Mouse (Mus musculus) G1E (cell line): ENCODE data around the gene Fermt3. TPM values are rescaled to one million over a fixed set of nuclear protein-coding genes. Genes with fewer than 3 reads are reported as not detected.

Source experiments
- ATAC-seq: 2 replicates; pipeline ENCODE4 v1.8.0; 2016; ENCODE audit warnings: mild to moderate bottlenecking; ENCODE audit not compliant: insufficient number of reproducible peaks, poor library complexity, low FRiP score, severe bottlenecking; ENCODE audit errors: extremely low read depth
- DNase-seq: peaks from one replicate; pipeline ENCODE4 v3.0.0; 2012; ENCODE audit warnings: low spot score
- H3K27me3 ChIP-seq: 2 replicates; pipeline ENCODE4 v1.6.1; 2012; ENCODE audit warnings: mild to moderate bottlenecking, low read length, inconsistent platforms; ENCODE audit not compliant: insufficient read depth
- H3K36me3 ChIP-seq: replicated peaks from 2 replicates; pipeline ENCODE3; 2012; ENCODE audit warnings: mild to moderate bottlenecking, inconsistent platforms
- H3K4me1 ChIP-seq: 2 replicates; pipeline ENCODE4 v1.6.1; 2012; ENCODE audit warnings: low read depth, low read length, inconsistent platforms, mixed read lengths; ENCODE audit not compliant: insufficient read depth
- H3K4me3 ChIP-seq: 2 replicates; pipeline ENCODE4 v1.5.1; 2012; ENCODE audit warnings: low read depth, mild to moderate bottlenecking, inconsistent platforms, low read length, moderate library complexity, mixed read lengths
- H3K9me3 ChIP-seq: replicated peaks from 2 replicates; pipeline ENCODE4 v1.6.1; 2012; ENCODE audit warnings: inconsistent platforms
- CTCF ChIP-seq: IDR thresholded peaks from 2 replicates; pipeline ENCODE4 v1.5.1; 2012; ENCODE audit warnings: low read depth, low read length, inconsistent platforms, mixed read lengths
- GATA1 ChIP-seq: IDR thresholded peaks from 2 replicates; pipeline ENCODE4 v1.6.1; 2012; ENCODE audit warnings: borderline replicate concordance, low read length, inconsistent platforms, mixed read lengths
- GATA2 ChIP-seq: IDR thresholded peaks from 2 replicates; pipeline ENCODE4 v1.6.1; 2012; ENCODE audit warnings: low read depth, low read length, inconsistent platforms, borderline replicate concordance
- POLR2AphosphoS5 ChIP-seq: IDR thresholded peaks from 2 replicates; pipeline ENCODE4 v1.6.1; 2012; ENCODE audit warnings: low read depth, low read length, inconsistent platforms; ENCODE audit not compliant: insufficient replicate concordance
- TAL1 ChIP-seq: conservative IDR thresholded peaks from 2 replicates; pipeline ENCODE4 v1.6.1; 2012; ENCODE audit warnings: low read depth, low read length, inconsistent platforms, mixed read lengths
- polyA plus RNA-seq: library from polyadenylated mRNA; stranded (reverse); fragments of >175 nt; gene quantifications from 2 replicates; pipeline ENCODE4 v1.2.3, GENCODE M21; 2012
- total RNA-seq, 2 experiments: library from RNA; stranded (forward) in 1 of 2; stranded (reverse) in 1 of 2; fragments of 200-1000 nt in 1 of 2; fragments of >200 nt in 1 of 2; fragmentation: Nextera tagmentation in 1 of 2; gene quantifications; 2 replicates each; pipeline ENCODE4 v1.2.3; 2014 to 2017

The Fermt3 gene
- total and polyA plus RNA-seq, 3 experiments = 69.5 to 461 (median 267) TPM

DNA sequence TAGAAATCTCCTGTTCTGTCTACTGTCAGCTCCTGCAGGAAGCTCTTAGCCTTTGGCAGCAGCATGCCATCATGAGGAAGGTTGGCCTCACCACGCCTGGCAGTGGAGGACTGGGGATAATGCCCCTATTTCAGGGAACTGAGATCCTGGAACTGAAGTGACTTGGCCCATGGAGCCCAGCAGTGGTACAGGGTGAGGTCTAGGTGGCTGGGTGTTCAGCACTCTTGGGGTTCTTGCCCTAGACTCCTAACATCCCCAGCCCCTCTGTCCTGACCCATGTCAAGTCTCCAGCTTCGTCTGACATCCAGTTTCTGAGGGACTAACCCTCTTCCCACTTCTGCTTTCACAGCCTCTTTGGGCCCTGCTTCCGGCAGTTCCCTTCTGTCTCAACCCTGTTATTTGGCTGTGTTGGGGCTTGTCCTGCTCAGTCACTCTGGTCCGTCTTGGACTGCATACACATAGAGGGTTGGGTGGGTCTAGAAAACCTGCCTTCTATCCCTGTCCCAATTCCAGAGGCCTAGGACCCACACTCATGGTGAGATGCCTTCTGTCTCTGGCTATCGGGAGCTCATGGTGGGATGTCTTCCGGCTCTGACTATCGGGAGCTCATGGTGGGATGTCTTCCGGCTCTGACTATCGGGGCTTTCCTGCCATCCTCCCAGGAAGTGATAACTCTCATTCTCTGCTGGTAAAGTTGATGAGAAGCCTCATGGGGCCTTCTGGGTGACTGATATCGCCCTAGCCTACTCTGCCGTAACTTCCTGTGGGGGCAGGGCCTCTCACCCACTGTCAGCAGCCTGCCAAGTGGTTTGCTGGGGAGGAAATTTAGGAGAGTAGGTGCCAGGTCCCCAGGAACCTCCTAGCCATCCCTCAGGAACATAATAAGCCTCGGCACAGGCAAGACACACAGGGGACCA is 1.5 kb downstream of the Fermt3 start:
- peak; percentile 55 for DNase-seq
- Histone ChIP-seq H3K4me1 (peaks cover 58% of the 10 kb centered on the region), H3K9me3 (no peaks in the 10 kb centered on the region), H3K4me3 (peak overlapping the region; percentile 67), H3K27me3 (no peaks in the 10 kb centered on the region), H3K36me3 (peaks cover 95% of the 10 kb centered on the region)
- peak; percentile 59 for ATAC-seq
- TF ChIP-seq GATA1 (no peak), TAL1 (no peak), CTCF (no peak), POLR2AphosphoS5 (no peak), GATA2 (no peak)

DNA sequence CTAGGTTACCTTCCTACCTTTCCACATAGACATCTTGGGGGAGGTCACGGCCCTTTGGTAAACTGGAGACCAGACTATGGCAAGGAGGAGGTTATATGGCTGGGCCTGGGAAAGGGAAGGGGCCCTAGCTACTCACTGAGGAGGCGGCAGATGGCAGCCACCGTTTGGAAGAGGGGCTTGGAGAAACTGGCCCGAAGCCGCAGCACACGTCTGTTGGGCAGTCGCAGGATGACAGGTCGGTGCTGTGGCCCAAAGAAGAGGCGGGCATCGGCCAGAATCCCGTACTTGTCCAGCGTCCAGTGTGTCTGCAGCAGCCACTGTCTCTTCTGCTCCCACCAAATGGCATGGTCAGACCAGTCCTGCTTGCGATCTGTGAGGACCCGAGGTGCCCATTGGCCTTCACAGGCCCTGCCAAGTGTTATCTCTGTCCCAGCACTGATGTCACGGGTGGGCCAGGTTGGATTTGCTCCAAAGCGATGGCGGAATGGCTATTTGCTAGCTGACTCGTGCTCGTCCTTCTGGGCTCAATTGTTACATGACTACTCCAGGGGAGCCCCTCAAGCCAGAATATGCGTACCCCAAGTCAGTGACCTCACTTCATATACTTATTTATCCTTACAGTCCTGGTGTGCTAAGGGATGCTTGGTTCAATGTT is 4.7 kb downstream of the Fermt3 start:
- H3K9me3 ChIP-seq = no peaks in the 10 kb centered on the region
- H3K4me3 ChIP-seq = no peak overlapping the region
- H3K4me1 ChIP-seq = peaks cover 35% of the 10 kb centered on the region
- ATAC-seq = no peak
- H3K36me3 ChIP-seq = peaks cover 80% of the 10 kb centered on the region
- DNase-seq = no peak
- no peak for TF ChIP-seq GATA2
- TF ChIP-seq GATA1 = no peak
- no peak for TF ChIP-seq TAL1
- no peak for TF ChIP-seq POLR2AphosphoS5
- no peak for TF ChIP-seq CTCF
- no peaks in the 10 kb centered on the region for H3K27me3 ChIP-seq

DNA sequence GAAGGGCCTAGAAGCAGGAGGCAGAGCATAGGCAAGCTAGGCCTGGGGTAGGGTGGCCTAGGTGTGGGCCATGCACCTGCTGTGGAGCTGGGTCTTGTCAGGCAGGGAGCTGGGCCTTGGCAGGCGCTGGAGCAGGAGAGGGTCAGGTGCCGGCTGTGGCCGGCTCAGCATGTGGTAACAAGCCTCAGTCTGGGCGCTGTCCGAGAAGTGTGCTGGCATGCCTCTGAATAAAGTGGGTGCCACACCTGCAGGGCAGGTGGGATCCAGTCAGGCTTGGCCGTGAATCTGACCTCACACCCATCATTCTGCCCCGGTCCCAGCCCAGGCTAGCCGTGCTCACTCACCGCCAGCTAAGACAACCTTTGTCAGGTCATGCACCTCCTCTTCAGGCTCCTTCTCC is 5.3 kb downstream of the Fermt3 start:
- Histone ChIP-seq H3K4me1 (peaks cover 29% of the 10 kb centered on the region), H3K36me3 (peaks cover 79% of the 10 kb centered on the region), H3K9me3 (no peaks in the 10 kb centered on the region), H3K27me3 (no peaks in the 10 kb centered on the region), H3K4me3 (no peak overlapping the region)
- DNase-seq (no peak), ATAC-seq (no peak)
- no peak for TF ChIP-seq GATA2
- TF ChIP-seq POLR2AphosphoS5 = no peak

DNA sequence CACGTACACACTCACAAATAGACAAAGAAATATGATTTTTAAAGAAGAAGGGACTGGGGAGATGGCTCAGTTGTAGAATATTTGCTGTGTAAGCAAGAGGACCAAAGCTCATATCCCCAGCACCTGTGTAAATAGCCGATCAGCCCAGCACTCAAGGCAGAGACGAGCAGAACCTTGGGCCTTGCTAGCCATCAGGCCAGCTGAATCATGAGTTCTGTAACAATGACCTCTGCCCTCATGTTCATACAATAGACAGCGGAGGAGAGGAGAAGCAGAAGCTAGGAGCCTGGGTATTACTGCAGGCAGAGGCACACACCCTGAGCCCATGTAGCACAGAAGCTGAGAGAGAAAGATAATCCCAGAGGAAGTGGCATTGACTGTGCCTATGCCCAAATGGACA is 6.8 kb downstream of the Fermt3 start:
- Histone ChIP-seq H3K4me3 (no peak overlapping the region), H3K27me3 (no peaks in the 10 kb centered on the region; the same call in 1 of the 2 replicates), H3K9me3 (no peaks in the 10 kb centered on the region), H3K4me1 (peaks cover 17% of the 10 kb centered on the region), H3K36me3 (peaks cover 75% of the 10 kb centered on the region)
- ATAC-seq (no peak), DNase-seq (no peak)
- TF ChIP-seq POLR2AphosphoS5 (no peak), GATA2 (no peak), CTCF (no peak), TAL1 (no peak)

DNA sequence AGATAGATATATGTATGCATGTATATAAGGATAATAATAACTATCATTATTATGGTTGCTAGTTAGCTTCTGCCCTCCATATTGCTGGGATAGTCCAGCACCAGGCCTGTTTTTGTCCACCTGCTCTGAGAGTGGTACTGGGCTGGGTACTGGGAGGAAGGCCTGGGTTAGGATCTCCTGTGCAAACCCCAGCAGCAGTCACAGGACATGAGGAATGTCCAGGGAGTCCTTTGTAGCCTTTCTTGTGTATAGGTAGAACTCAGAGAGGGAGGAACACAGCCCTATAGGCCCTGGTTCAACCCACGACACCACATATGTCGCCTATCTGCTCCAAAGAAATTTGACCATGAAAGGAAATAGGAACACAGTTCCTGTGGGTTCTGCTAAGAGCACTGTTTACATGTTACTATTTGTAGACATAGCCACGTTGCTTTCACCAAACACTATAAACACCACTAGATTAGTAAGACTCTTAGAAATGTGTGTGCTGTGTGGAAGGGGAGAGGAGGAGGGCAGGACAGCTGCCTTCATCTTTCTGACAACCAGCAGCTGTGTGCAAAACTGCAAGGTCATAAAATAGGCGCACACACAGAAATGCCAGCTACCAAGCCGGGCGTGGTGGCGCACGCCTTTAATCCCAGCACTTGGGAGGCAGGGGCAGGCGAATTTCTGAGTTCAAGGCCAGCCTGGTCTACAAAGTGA is 12.2 kb downstream of the Fermt3 start:
- Histone ChIP-seq H3K9me3 (no peaks in the 10 kb centered on the region), H3K4me1 (peaks cover 3% of the 10 kb centered on the region; the same call in 1 of the 2 replicates), H3K36me3 (peaks cover 72% of the 10 kb centered on the region)

More for the DNA sequence above, 12.2 kb downstream of the Fermt3 start:
- DNase-seq = no peak
- Histone ChIP-seq H3K4me3 (no peak overlapping the region), H3K27me3 (no peaks in the 10 kb centered on the region; the same call in 1 of the 2 replicates)
- TF ChIP-seq GATA2 = no peak
- no peak for TF ChIP-seq POLR2AphosphoS5
- no peak for TF ChIP-seq TAL1
- TF ChIP-seq CTCF = no peak
- TF ChIP-seq GATA1 = no peak
- ATAC-seq = no peak
